Mouse (Mus musculus) thymus, postnatal 25 days (tissue): ENCODE data around the gene Cd69.

ENCODE experiments used
- DNase-seq: peaks from one replicate; pipeline ENCODE4 v3.0.0; 2022

Gene Cd69

DNA sequence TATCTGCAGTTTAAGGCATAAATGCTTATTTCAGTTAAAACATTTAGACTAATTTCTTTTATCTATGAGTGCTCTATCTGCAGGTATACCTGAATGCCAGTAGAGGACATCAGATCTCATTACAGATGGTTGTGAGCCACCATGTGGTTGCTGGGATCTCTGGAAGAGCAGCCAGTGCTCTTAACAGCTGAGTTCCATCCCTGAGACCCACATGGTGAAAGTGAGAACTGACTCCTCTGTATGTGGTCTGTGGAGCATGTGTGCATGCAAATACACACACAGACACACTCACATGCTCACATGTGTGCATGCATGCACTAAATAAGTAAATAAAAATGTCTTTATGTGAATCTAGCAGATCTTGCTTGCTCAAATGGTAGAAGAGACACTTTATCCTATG lies 29.4 kb downstream of the Cd69 start:
- no peak for DNase-seq

DNA sequence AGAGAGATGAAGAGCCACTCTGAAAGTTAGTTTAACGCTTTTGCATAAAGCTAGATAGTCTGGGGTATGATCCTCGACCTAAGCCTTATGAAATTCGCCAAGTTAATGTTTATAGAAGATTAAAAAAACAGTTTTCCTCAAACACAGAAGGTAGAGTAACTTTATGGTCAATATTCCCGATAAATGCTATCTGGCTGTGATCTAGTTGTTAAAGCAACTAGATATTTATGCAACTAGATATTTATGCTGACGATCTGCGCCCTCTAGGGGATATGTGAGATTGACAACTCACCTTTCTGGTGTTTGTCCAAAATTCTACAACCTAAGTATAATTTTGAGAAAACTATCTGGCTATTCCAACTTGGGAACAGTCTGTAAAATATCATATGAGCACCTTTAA lies 33.3 kb downstream of the Cd69 start:
- no peak for DNase-seq

DNA sequence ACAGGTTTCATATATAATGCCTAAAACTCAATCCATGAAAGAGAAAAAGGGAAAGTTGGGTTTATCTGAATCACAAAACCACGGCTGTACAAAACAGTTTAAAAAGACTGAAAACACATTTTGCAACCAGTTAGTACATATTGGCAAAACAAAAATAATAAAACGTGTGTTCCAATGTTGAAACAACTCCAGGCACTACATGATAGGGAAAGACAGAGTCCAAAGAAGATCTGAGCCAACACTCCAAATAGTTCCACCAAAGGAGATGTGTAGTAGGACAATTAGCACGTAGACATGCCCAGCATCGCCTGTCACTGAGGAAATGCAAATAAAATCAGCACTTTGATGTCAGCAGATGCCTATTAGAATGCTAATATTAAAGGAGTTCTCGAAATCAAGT lies 33.8 kb downstream of the Cd69 start:
- DNase-seq: no peak

- no peak for DNase-seq
Measured at GRCm38 (mm10) chr6:129239564-129240248, 35.5 kb downstream of the Cd69 start.

DNA sequence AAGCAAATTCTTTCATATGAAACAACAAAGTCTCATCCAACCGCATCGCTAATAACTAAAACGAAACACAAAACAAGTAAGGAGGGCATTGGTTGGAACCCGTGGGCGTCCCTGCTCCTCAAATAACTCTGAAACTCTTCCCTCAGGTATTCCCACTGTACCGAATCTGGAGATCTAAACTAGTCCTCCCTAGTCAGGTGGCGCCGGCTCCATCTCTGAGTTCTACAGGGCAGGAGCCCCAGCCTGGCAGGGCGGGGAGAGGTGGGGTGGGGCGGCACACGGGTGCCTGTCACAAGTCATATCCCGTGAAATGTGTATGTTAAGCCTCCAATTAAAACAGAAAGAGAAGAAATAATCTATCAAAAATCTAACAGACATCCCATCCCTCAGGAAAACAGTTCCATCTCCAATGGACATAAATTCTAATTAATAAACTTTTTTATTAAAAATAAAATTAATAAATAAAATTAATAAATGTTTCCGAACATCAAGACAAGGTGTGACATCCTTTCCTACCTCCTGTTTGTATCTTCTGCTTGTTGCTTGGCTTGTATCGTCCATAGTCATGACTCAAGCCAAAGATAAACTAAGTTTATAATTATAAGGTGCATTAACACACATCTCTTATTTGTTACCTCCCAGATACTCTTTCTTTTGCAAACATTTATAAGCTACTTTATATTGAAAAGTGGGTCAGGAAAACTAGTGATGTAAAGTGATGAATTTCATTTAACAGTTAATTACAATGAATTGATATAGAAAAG lies 36.8 kb downstream of the Cd69 start:
- peak; percentile 82 for DNase-seq

GRCm38 (mm10) chr6:129237350-129238274 lies 37.6 kb downstream of the Cd69 start:
- peak; percentile 94 for DNase-seq

- DNase-seq: peak; percentile 75
Measured at GRCm38 (mm10) chr6:129236652-129237342, 38.4 kb downstream of the Cd69 start.

- peak; percentile 61 for DNase-seq
Measured at GRCm38 (mm10) chr6:129235855-129236461, 39.3 kb downstream of the Cd69 start.

- DNase-seq: peak; percentile 75
Measured at GRCm38 (mm10) chr6:129234456-129235360, 40.5 kb downstream of the Cd69 start.

DNA sequence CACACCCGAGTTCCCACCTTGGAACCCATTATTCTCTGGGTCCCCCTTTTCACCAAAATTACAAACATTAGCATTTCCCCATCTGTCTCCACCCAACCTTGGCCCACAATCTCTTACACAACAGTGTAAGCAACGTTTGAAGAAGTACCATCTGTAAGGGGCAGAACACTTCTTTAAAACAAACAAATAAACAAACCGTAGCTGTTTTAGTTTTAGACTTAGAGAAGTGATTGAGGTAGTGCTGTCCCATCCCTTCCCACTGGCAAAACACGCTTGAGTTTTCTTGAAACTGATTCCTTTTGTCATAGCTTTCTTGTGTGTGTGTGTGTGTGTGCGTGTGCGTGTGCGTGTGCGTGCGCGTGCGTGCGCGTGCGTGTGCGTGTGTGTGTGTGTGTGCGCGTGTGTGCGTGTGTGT lies 41.3 kb downstream of the Cd69 start:
- DNase-seq: no peak

- DNase-seq: peak; percentile 45
Measured at GRCm38 (mm10) chr6:129233366-129233954, 41.8 kb downstream of the Cd69 start.

GRCm38 (mm10) chr6:129232842-129233205 lies 42.4 kb downstream of the Cd69 start:
- DNase-seq: peak; percentile 68

- no peak for DNase-seq
Measured at GRCm38 (mm10) chr6:129232005-129232841, 43.0 kb downstream of the Cd69 start.

DNA sequence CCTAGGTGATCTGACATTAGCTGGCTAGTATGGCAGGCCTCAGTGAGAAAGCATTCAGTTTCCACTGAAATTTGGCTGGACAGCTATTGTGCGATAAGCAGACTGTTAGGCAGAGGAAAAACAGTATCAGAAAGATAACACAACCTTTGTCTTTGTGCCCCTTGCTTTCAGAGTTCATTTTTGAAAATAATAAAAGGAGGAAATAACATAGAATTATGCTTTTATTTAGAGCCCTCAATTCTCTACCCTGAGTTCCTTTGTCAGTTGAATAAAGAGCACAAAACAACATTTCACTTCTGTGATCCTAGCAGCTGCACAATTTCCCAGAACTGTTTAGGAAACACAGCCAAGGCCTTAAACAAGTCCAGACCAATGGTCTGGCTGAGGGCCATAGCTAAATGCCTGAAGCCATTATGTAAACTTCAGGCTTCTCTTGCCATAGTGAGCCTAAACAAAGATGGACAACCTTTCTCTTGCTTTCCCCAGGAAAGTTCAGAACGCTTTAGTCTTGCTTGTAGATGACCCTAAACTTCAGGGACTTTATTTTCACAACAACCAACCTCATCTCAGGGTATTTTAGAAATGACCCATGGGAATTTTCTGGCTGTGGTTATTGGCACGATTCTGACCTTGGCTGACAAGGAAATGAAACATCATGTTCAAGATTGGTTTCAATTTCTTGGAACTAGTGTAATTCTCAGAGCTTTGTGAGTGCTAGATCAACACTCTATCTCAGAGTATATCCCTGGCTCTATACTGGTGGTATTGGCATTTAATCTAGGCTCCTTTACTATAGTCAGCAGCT lies 45.3 kb downstream of the Cd69 start:
- no peak for DNase-seq

- peak; percentile 40 for DNase-seq
Measured at GRCm38 (mm10) chr6:129228935-129229773, 46.1 kb downstream of the Cd69 start.

- no peak for DNase-seq
Measured at GRCm38 (mm10) chr6:129225078-129225477, 50.2 kb downstream of the Cd69 start.

DNA sequence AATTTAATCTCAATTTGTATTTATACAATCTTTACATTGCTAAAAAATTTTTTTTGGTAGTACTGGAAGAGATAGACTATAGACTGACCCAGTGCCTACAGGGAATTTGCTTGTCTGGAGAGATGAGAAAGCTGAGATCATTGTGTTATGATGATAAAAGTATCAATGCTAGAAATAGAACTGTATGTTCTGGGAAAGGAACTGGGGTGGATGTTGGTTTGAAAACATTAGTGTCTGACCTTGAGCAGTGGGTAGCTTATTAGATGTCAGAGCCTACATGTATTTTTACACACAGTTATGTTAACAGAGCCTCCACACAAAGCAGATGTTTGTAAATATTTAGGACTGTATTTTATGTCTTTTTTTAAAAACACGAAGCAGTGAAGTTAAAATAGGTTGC lies 51.1 kb downstream of the Cd69 start:
- DNase-seq: no peak

GRCm38 (mm10) chr6:129223611-129224010 lies 51.6 kb downstream of the Cd69 start:
- no peak for DNase-seq
